Mouse (Mus musculus) limb, embryonic 12.5 days (tissue): Measurements from ENCODE around the gene Ninj2. TPM values are rescaled to one million over a fixed set of nuclear protein-coding genes. Genes with fewer than 3 reads are reported as not detected.
"Not testable (repeated sequence)": the region's sequence is repeated elsewhere in the genome, so short reads cannot be mapped to it uniquely, and the experiment has no call there.

ENCODE experiments used
- ATAC-seq: fragments of 200-750 bp; cut with Nextera tagmentation; 2 replicates; pipeline ENCODE4 v1.8.0; 2017; ENCODE audit warnings: low read depth, moderate TSS enrichment; ENCODE audit not compliant: insufficient number of reproducible peaks, insufficient read depth, low FRiP score, low TSS enrichment
- H3K27ac ChIP-seq: fragments of 300-500 bp; sonication (generic); 2 replicates; pipeline ENCODE4 v1.5.1; 2016; ENCODE audit warnings: mild to moderate bottlenecking, moderate library complexity
- H3K27me3 ChIP-seq: fragments of 300-500 bp; sonication (generic); 2 replicates; pipeline ENCODE4 v1.6.1; 2016; ENCODE audit warnings: mild to moderate bottlenecking, moderate library complexity
- H3K36me3 ChIP-seq: fragments of 300-500 bp; sonication (generic); 2 replicates; pipeline ENCODE4 v1.6.1; 2016; ENCODE audit warnings: mild to moderate bottlenecking, moderate library complexity
- H3K4me1 ChIP-seq: fragments of 300-500 bp; sonication (generic); replicated peaks from 2 replicates; pipeline ENCODE4 v1.6.1; 2016
- H3K4me2 ChIP-seq: fragments of 300-500 bp; sonication (generic); 2 replicates; pipeline ENCODE4 v1.6.1; 2016; ENCODE audit warnings: mild to moderate bottlenecking, moderate library complexity
- H3K4me3 ChIP-seq: fragments of 300-500 bp; sonication (generic); replicated peaks from 2 replicates; pipeline ENCODE4 v1.5.1; 2016; ENCODE audit warnings: mild to moderate bottlenecking
- H3K9ac ChIP-seq: fragments of 300-500 bp; sonication (generic); replicated peaks from 2 replicates; pipeline ENCODE4 v1.6.1; 2016; ENCODE audit warnings: mild to moderate bottlenecking, moderate library complexity
- H3K9me3 ChIP-seq: fragments of 300-500 bp; sonication (generic); 2 replicates; pipeline ENCODE4 v1.6.1; 2016; ENCODE audit warnings: mild to moderate bottlenecking, moderate library complexity
- WGBS: fragments of 180-500 bp; shearing (Covaris S2); methylation state at CpG from one replicate; pipeline ENCODE4 v1.1.7; 2016; 5-methylcytosine and 5-hydroxymethylcytosine counted together
- polyA plus RNA-seq: library from polyadenylated mRNA; unstranded; fragments of >200 nt; fragmentation: Nextera tagmentation; extraction: Ambion mirVana; gene quantifications from 2 replicates; pipeline ENCODE4 v1.2.1, GENCODE M21; 2016

Ninj2 gene
- polyA plus RNA-seq, 1 experiment from 2014 or later, result not detected

DNA sequence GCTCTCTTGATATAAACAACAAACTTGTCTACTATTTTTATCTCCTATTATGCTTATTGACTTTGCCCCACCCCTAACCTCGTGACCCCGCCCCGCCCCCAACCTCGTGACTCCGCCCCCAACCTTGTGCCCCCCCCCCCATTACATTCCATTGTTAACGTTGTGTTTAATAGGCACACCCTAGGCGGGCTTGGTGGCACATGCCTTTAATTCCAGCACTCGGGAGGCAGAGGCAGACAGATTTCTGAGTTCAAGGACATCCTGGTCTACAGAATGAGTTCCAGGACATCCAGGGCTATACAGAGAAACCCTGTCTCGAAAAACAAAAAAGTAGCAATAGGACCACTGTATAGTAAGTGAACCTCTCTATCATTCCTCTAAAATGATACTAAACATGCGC lies 13.6 kb upstream of the Ninj2 start:
- H3K27me3 ChIP-seq, result no peaks in the 10 kb centered on the region
- H3K4me3 ChIP-seq, result no peak overlapping the region
- WGBS, result 82% methylated on average over 10 of the region's 10 CpGs
- H3K4me2 ChIP-seq, result no peak overlapping the region
- no peak for ATAC-seq
- H3K4me1 ChIP-seq, result no peaks in the 10 kb centered on the region
- H3K9me3 ChIP-seq, result no peaks in the 10 kb centered on the region
- H3K27ac ChIP-seq, result no peak overlapping the region
- H3K9ac ChIP-seq, result no peak overlapping the region
- H3K36me3 ChIP-seq, result no peaks in the 10 kb centered on the region

DNA sequence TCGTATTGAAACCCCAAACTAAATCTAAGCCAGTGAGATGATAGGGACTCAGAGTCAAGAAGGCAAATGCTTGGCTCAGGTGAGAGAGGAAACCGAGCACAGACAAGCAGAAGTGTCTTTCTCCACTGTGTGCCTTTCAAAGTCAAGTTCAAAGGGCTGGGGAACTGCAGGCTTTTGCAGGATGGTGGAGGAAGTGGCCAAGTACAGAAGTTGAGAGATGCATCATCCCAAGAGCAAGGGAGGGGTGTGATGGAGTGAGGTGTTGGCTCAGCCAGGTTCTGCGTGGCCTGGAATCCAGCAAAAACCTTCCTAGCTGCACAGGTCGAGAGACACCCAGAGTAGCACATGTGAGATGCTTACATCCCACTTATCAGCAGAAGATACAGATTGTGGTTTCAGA lies 11.6 kb upstream of the Ninj2 start:
- H3K9ac ChIP-seq, result no peak overlapping the region
- ATAC-seq, result no peak
- H3K27ac ChIP-seq, result no peak overlapping the region
- H3K9me3 ChIP-seq, result no peaks in the 10 kb centered on the region
- no peaks in the 10 kb centered on the region for H3K27me3 ChIP-seq
- H3K4me1 ChIP-seq, result no peaks in the 10 kb centered on the region
- H3K4me2 ChIP-seq, result no peak overlapping the region
- no peaks in the 10 kb centered on the region for H3K36me3 ChIP-seq
- H3K4me3 ChIP-seq, result no peak overlapping the region
- 84% methylated on average over 4 of the region's 4 CpGs for WGBS

DNA sequence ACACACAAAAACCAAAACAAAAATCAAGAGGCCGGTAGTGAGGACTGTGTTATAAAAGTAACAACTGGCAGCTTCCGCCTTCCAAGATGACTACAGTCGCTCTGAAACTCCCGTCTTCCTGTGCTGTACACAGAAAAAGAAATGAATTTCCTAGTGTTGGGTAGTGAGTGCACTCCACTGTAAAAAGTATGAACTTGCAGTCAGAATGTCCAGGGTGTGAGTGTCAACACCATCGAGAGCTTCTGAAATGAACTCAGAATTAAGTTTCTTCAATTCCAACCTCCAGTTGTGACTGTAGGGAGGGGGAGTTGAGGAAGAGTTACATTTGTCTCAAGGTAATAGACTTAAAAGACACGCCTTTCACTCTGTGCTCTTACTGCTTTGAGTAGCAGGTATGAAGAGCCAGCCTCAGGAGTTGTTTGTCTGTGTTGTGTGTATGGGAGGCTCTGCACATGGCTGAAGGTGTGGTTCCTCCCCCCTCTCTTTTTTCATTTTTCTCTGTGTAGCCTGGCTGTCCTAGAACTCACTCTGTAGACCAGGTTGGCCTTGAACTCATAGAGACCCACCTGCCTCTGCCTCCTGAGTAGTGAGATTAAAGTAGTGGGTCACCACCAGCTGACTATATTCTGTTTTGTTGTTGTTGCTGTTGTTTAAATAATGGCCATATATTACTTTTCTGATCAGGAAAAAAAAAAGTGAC lies 10.7 kb upstream of the Ninj2 start:
- Histone ChIP-seq H3K27me3 (no peaks in the 10 kb centered on the region), H3K9me3 (no peaks in the 10 kb centered on the region), H3K9ac (no peak overlapping the region), H3K4me3 (no peak overlapping the region), H3K4me1 (no peaks in the 10 kb centered on the region), H3K27ac (no peak overlapping the region), H3K4me2 (no peak overlapping the region), H3K36me3 (no peaks in the 10 kb centered on the region)
- WGBS, result 84% methylated on average over 6 of the region's 6 CpGs
- no peak for ATAC-seq

DNA sequence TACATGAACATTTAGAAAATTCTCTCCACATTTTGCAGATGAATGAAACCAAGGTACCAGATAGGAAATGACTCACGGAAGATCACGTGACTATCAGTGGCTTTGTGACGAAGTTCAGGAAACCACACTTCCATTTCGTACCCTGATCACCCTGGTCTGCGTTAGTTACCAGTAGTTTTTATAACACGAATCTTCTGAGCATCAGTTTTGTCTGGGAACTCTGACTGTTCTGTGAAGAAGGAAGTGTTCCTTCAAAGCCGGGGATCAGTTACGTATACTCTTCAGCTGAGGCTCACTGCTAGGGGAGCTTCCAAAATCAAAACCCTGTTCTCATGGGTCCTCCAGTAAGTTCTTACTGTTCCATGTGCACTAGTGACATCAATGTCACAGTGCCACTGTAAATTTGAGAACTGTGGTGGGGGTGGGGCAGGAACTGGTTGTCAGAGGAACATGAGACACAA lies 10.2 kb upstream of the Ninj2 start:
- Histone ChIP-seq H3K36me3 (no peaks in the 10 kb centered on the region), H3K4me3 (no peak overlapping the region), H3K27ac (no peak overlapping the region), H3K4me1 (no peaks in the 10 kb centered on the region), H3K4me2 (no peak overlapping the region), H3K9me3 (no peaks in the 10 kb centered on the region), H3K27me3 (no peaks in the 10 kb centered on the region), H3K9ac (no peak overlapping the region)
- ATAC-seq, result no peak
- WGBS, result 84% methylated on average over 8 of the region's 8 CpGs

DNA sequence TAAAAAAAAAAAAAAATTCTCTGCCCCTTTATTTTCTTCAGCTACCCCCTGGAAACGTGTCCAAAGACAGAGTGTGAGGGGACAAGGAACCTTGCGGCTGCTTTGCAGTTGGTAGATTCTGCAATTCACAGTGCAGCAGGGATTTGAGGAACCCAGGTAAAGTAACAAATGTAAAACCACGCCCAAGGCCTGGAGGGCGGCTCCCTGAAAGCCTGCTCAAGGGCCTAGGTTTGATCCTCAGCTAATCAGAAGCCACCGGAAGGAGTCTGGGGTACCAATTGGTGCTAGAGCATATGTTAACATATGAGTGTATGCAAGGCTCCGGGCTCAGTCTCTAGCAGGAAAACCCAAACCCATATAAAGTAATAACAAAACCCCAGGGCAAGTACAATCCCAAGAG lies 9.7 kb upstream of the Ninj2 start:
- Histone ChIP-seq H3K27me3 (no peaks in the 10 kb centered on the region), H3K4me3 (no peak overlapping the region), H3K4me1 (no peaks in the 10 kb centered on the region), H3K4me2 (no peak overlapping the region), H3K9ac (no peak overlapping the region), H3K27ac (no peak overlapping the region), H3K9me3 (no peaks in the 10 kb centered on the region), H3K36me3 (no peaks in the 10 kb centered on the region)
- 69% methylated on average over 6 of the region's 6 CpGs for WGBS
- no peak for ATAC-seq

DNA sequence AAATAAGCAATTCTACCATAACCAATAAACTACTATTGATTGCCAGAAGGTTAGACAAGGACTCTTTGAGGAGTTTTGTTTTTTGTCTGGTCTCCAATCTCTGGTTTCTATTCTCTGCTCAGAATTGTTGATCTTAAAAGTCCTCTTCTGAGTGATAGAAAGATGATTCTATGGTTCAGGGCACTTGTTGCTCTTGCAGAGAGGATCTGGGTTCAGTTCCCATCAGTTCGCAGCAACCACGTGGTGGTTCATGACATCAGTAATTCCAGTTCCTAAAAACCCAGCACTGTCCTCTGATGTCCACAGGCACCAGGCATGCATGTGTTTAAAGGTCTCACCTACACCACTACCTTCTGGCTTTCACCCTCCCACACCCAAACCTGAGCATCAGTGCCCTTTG lies 8.2 kb upstream of the Ninj2 start:
- no peak for ATAC-seq
- H3K4me1 ChIP-seq, result no peaks in the 10 kb centered on the region
- 91% methylated on average over 2 of the region's 2 CpGs for WGBS
- H3K27me3 ChIP-seq, result no peaks in the 10 kb centered on the region
- no peaks in the 10 kb centered on the region for H3K36me3 ChIP-seq
- no peak overlapping the region for H3K9ac ChIP-seq
- H3K4me3 ChIP-seq, result no peak overlapping the region
- no peak overlapping the region for H3K4me2 ChIP-seq
- H3K27ac ChIP-seq, result no peak overlapping the region
- no peaks in the 10 kb centered on the region for H3K9me3 ChIP-seq

DNA sequence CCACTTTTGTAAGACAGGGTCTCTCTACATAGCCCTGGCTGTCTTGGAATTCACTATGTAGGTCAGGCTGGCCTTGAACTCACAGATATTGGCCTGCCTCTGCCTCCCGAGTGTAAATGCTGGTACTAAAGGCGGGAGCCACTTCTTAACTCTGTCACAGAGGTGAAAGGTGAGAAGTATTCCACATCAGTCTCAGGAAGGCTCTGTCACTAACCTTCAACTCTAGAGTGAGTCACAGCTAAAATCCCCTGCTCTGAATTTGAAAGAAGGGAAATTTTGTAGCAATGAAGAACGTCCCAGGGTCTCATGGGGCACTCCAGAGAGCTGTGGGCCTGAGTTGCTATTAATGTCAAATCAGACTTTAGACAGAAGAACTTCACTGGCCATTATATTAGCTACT lies 7.3 kb upstream of the Ninj2 start:
- no peak for ATAC-seq
- Histone ChIP-seq H3K9me3 (no peaks in the 10 kb centered on the region), H3K9ac (no peak overlapping the region), H3K27ac (no peak overlapping the region), H3K4me2 (no peak overlapping the region), H3K27me3 (no peaks in the 10 kb centered on the region), H3K4me3 (no peak overlapping the region), H3K4me1 (no peaks in the 10 kb centered on the region), H3K36me3 (no peaks in the 10 kb centered on the region)
- 70% methylated on average over 3 of the region's 3 CpGs for WGBS

DNA sequence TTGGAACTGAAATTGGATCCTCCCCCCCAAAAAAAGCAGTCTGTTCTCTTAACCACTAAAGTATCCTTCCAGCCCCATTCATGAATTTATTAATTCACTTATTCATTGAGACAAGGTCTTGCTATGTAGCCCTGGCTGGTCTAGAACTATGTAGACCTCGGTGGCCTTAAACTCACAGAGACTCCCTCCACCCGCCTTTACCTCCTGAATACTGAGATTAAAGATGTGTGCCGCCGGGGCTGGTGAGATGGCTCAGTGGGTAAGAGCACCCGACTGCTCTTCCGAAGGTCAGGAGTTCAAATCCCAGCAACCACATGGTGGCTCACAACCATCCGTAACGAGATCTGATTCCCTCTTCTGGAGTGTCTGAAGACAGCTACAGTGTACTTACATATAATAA lies 6.1 kb upstream of the Ninj2 start:
- H3K9ac ChIP-seq, H3K4me1 ChIP-seq, H3K27ac ChIP-seq, H3K36me3 ChIP-seq, ATAC-seq, H3K9me3 ChIP-seq, H3K27me3 ChIP-seq, H3K4me3 ChIP-seq, H3K4me2 ChIP-seq: not testable (repeated sequence)
- WGBS, result 85% methylated on average over 8 of the region's 8 CpGs

DNA sequence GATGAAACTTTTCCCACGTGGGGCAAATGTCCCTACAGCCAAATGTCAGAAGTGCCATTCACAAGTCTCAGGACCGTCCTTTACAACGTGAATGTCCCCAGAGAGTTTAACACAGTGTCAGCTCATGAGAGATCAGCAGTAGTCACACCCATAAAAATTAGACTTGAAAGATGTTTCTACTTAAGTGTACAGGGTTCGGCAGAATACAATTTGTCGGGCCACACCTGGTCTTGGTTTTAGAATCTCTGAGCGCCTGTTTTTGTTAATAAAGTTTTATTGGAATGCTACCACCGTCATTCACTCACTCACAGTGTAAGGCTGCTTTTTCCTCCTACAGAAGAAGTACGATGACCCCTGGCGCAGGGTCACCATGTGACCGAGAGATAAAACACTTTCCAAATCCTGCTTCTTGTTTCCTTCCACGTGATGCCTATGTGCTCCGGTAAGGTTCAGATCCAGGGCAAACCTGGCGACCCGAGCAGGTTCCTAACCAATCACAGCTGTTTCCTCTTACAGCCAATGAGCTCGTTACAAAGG lies 2.4 kb upstream of the Ninj2 start:
- Histone ChIP-seq H3K36me3 (no peaks in the 10 kb centered on the region), H3K4me1 (peaks cover 9% of the 10 kb centered on the region; the same call in 1 of the 2 replicates), H3K27ac (no peak overlapping the region), H3K4me3 (peak overlapping the region; percentile 16), H3K4me2 (peak overlapping the region; percentile 43), H3K9ac (no peak overlapping the region), H3K27me3 (no peaks in the 10 kb centered on the region), H3K9me3 (no peaks in the 10 kb centered on the region)
- peak; percentile 56; the same call in 1 of the 2 replicates for ATAC-seq
- 13% methylated on average over 15 of the region's 15 CpGs for WGBS

DNA sequence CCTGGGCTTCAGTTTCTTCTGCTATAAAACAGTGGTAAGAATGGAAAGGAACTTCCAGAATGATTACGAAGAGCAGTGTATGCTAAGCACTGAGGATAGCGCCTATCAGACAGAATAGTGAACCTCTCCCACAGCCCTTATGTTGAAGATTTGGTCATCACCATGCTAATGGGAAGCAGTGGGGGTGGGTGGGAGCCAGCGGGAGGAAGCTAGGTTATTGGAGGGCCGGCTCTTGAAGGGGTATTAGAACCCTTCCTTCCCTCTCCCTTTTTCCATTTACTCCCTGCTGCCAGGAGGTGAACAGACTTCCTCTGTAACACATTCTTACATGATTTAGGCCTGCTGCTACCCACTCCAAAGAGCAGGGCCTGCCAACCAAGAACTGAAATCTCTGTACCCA lies 1.2 kb upstream of the Ninj2 start:
- H3K4me1 ChIP-seq, result peaks cover 9% of the 10 kb centered on the region; the same call in 1 of the 2 replicates
- H3K27ac ChIP-seq, result no peak overlapping the region
- no peak for ATAC-seq
- H3K9ac ChIP-seq, result no peak overlapping the region; the same call in 1 of the 2 replicates
- H3K27me3 ChIP-seq, result no peaks in the 10 kb centered on the region
- no peaks in the 10 kb centered on the region for H3K9me3 ChIP-seq
- no peak overlapping the region for H3K4me3 ChIP-seq
- no peaks in the 10 kb centered on the region for H3K36me3 ChIP-seq
- WGBS, result 65% methylated on average over 4 of the region's 4 CpGs
- H3K4me2 ChIP-seq, result no peak overlapping the region

DNA sequence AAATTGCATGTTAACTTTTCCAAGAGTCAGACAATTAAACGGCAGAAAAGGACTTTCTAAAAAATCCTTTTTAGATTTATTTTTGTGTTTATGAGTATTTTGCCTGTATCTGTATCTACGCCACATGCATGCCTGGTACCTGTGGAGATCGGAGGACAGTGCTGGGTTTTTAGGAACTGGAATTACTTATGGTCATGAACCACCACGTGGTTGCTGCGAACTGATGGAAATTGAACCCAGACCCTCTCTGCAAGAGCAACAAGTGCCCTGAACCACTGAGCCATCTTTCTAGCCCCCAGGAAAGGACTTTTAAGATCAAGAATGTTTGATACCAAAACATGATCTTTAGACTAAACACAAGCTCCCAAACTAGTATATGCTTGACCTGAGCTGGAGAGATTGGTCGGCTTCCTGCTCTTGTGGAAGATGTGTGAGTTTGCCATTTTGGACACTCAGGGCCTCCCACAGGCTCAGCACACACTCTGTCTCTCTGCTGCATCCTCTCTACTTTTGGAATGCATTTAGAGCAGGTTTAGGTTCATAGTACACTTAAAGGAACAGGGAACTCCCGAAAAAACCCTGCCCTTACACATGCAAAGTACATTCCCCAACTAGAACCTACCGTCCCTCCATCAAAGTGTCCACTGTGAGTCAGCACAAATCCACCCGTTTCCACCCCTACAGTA lies 1.1 kb downstream of the Ninj2 start:
- Histone ChIP-seq H3K27me3 (no peaks in the 10 kb centered on the region), H3K4me3 (no peak overlapping the region), H3K36me3 (no peaks in the 10 kb centered on the region), H3K27ac (no peak overlapping the region), H3K9ac (no peak overlapping the region), H3K4me1 (peaks cover 9% of the 10 kb centered on the region; the same call in 1 of the 2 replicates), H3K9me3 (no peaks in the 10 kb centered on the region), H3K4me2 (no peak overlapping the region)
- 77% methylated on average over 9 of the region's 9 CpGs for WGBS
- no peak for ATAC-seq
